Mouse (Mus musculus): ENCODE results near the gene Pard3. TPM values are rescaled to one million over a fixed set of nuclear protein-coding genes. Genes with fewer than 3 reads are reported as not detected.

Gene Pard3
- total RNA-seq (2021): 10 to 100 TPM; 26.1 to 28.1 TPM
- long read RNA-seq, experiment 1, full-length matches to known transcripts: 2 of 9 reads
- long read RNA-seq, experiment 1, partial matches to known transcripts: 2 of 9 reads
- long read RNA-seq, experiment 1, other reads (novel, unspliced or antisense): 5 of 9 reads
- long read RNA-seq, experiment 2, full-length matches to known transcripts: 2 of 14 reads
- long read RNA-seq, experiment 2, partial matches to known transcripts: 1 of 14 reads
- long read RNA-seq, experiment 2, other reads (novel, unspliced or antisense): 11 of 14 reads

DNA sequence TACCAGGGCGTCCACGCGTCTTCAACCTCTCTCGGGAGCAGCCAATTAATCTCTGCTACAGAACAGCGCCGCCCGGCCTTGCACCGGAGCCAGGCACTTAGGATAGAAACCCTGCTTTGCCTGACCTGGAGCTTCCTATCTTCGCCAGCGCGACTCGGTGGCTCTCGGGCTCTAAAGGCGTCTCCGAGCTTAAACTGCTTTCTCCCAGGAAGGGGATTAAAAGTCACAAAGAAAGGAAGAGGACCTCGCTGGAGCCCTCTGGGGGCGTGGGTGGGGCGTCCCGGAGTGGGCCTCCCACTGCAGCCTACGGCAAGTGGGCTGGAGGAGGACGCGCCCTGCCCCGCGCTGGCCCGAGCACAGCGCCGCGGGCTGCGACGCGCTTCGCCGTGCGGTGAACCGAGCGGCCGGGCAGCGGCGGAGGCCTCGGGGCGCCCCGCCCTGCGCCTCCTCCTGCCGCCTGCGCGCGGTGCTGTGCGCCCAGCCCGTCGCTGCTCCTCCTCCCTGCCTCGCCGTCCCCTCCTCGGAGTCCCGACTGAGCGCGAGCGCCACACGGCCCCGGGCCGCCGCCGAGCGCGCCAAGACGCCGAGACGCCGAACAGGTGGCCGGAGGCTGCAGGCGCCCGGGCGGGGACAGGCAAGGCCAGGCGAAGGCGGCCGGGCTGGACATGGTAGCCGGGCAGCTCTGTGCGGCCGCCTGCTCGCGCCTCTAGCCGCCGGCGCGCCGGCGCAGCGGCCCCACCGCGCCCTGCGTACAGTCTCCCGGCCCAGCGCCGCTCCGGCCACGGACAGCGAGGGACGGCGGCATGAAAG lies at the start of gene Pard3:
Gene Pard3 (plus strand): TSS at position 343 of the 810 bp plus-strand sequence.
- peak within 1 kb of the TSS; percentile 92 for H3K27ac ChIP-seq
- DNase-seq (ENCODE audit: low spot score in 2 of 2): peak; percentile 56 to 57

DNA sequence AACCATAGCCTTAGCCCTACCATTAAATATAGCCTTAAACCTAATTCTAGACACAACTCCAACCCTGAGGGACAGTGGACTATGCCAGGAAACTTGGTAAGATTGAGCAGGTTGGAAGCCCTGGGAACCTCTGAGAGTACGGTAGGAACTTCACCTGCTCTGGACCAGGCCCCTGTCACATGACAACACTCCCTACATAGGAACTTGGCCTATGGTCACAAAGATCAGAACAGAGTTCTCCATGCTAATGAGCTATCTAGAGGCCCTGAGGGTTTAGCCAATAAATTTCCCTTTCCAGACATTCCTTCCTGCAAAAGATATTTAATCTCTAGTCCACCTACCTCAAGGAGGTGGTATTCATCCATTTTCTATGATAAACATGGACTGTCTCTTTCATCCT lies 41.9 kb upstream of the Pard3 start:
- Histone ChIP-seq H3K4me3 (no peak overlapping the region), H3K27ac (no peak overlapping the region)
- DNase-seq (ENCODE audit: low spot score in 2 of 2): no peak
- no peak for TF ChIP-seq CTCF (conservative IDR thresholded peaks at IDR 0.05)

More for the DNA sequence above, at the start of gene Pard3:
- H3K4me3 ChIP-seq: peak within 1 kb of the TSS; percentile 76
- peak; percentile 52 for TF ChIP-seq CTCF (conservative IDR thresholded peaks at IDR 0.05)

DNA sequence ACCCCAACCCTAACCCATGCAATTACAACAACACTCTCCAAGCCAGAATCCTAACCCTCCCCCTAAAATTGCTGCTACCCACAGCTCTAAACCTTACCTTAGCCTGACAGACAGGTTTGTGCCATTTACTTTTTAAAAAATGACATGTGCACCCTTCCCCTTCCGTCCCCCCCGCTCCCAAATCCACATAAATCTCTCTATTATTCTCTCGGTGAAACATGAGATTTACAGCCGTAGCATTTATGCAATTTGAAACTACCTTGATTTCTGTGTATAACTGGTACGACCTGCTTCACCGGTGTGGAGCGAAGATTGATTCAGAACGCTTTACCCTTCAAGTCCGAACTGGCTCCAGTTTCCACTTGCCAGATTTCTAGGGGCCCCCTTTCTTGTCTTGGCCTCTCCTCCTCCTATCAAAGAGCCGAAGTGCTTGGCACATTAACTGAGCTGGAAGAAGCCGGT lies 38.4 kb upstream of the Pard3 start:
- no peak for TF ChIP-seq CTCF (conservative IDR thresholded peaks at IDR 0.05)
- DNase-seq (ENCODE audit: low spot score in 2 of 2): no peak
- Histone ChIP-seq H3K27ac (no peak overlapping the region), H3K4me3 (no peak overlapping the region)

DNA sequence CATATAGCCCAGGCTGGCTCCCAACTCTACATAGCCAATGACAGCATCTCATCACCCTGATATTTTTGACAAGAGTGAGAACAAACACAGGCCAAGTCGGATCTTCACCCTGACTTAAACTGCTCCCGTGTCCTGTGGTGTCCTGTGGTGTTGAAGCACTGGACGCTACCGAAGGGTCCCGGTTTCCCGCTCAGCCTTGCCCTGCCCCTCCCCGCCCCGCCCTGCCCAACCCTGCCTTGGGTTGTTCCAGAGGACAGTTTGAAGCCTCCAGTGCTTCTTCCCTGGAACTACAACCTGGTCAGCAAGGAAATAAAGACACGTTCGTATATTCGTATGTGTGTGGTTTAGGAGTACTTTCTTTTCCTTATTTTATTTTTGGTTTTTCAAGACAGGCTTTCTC lies 37.9 kb upstream of the Pard3 start:
- DNase-seq (ENCODE audit: low spot score in 2 of 2): no peak
- no peak for TF ChIP-seq CTCF (conservative IDR thresholded peaks at IDR 0.05)
- Histone ChIP-seq H3K4me3 (no peak overlapping the region), H3K27ac (no peak overlapping the region)

DNA sequence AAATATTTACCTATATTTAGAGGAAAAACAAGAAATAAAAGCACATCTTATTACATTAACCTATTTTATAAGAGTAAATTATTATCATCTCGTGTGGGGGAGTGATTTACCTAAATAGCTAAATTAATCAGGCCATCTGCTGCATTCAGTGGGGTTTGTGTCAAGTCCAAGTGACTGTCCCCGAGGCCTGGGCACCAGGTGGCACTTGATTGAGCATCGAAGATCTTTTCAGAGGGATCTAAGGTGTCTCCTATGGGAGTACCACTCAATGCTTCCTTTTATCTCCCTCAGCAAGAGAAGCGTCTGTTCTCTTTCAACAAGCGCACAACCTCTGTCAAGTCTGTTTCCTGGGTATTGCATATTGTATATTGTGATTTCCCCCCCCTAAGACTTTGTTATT lies 32.2 kb upstream of the Pard3 start:
- H3K27ac ChIP-seq: no peak overlapping the region
- DNase-seq (ENCODE audit: low spot score in 2 of 2): no peak
- H3K4me3 ChIP-seq: no peak overlapping the region
- TF ChIP-seq CTCF (conservative IDR thresholded peaks at IDR 0.05): no peak

DNA sequence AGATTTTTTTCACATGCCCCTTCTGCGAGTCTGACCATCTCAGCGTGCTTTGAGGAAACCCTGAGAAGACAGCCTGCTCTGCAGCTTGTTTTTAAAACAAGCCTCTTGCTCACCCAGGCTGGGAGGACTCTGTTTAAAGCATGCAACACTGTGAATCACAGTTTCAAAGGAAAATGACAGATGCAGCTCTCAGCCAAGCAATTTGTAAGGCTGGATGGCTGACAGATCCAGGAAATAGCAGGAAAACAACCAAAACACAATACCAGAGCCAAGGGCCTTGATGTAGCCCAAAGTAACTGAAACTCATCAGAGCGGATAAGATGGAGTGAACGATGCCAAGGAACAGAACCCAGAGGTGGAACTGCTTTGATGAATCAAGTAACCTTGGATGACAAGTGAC lies 24.8 kb upstream of the Pard3 start:
- H3K4me3 ChIP-seq: no peak overlapping the region; the same call in 1 of the 2 replicates
- peak; percentile 47 to 72 for DNase-seq (ENCODE audit: low spot score in 2 of 2)
- peak overlapping the region; percentile 70 for H3K27ac ChIP-seq
- no peak; the same call in 1 of the 2 replicates for TF ChIP-seq CTCF (conservative IDR thresholded peaks at IDR 0.05)

DNA sequence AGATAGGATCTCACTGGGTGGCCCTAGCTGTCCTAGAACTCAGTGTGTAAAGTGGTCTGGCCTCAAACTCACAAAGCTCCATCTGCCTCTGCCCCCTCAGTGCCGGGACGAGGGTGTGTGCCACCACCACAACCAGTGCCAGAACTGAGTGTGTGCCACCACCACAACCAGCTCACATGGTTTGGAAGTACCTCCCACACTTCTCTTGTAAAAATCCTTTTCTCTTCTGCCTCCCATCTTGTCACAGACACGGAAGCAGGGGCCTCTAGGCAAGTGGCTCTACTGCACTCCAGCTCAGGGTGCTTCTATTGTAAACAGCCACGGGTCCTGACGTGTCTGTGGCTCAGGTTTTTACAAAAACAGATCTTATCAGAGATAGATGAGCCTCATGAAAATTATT lies 13.7 kb upstream of the Pard3 start:
- Histone ChIP-seq H3K4me3 (no peak overlapping the region), H3K27ac (no peak overlapping the region)
- no peak for TF ChIP-seq CTCF (conservative IDR thresholded peaks at IDR 0.05)
- DNase-seq (ENCODE audit: low spot score in 2 of 2): no peak

DNA sequence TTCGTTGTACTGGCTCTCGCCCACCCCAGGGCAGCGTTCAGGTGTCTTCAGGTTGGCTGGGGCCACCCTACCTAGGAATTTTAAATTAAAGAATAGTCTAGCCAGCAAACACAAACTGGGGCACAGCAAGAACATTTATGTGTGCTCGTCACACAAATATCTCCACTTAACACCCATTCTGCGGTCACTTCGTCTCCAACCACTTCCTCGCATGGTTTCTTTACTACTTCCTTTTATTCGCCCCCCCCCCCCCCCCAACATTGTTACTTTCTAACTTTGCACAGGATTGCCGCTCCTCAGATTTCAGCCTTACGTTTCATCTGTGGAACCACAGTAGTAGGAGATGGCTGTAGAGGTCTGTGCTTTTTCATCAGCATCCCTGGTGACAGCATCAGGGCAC lies 11.6 kb upstream of the Pard3 start:
- no peak for TF ChIP-seq CTCF (conservative IDR thresholded peaks at IDR 0.05)
- no peak overlapping the region for H3K4me3 ChIP-seq
- no peak for DNase-seq (ENCODE audit: low spot score in 2 of 2)
- H3K27ac ChIP-seq: no peak overlapping the region

DNA sequence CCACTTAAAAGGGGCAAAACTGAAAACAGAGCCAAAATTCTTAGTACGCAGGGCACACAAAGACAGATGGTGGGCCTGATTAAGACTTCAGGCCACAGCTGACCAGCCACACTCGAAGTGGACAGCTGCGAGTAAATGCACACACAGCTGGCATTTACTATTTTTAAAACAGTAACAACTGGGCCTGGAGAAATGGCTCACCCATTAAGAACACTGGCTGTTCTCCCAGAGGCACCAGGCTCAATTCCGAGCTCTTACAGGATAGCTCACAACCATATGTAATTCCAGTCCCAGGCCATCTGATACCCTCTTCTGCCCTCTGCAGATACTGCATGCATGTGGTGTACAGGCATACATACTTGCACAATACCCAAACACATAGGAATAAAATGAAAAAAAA lies 8.6 kb upstream of the Pard3 start:
- H3K27ac ChIP-seq: no peak overlapping the region
- no peak overlapping the region for H3K4me3 ChIP-seq
- no peak for TF ChIP-seq CTCF (conservative IDR thresholded peaks at IDR 0.05)
- no peak for DNase-seq (ENCODE audit: low spot score in 2 of 2)

DNA sequence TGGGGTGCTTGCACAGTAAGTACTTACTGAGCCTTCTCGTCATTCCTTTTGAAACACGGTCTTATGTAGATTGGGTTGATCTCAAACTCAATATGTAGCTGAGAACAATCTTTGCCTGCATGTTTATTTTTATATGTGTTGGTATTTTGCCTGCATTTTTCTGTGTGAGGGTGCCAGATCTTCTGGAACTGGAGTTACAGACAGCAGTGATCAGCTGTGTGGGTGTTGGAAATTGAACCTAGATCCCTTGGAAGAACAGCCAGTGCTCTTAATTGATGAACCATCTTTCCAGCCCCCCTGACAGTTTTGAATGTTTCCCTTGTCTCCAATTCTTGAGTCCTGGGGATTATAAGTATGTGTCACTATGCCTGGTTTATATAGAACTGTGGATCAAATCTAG lies 4.9 kb upstream of the Pard3 start:
- Histone ChIP-seq H3K4me3 (no peak overlapping the region), H3K27ac (no peak overlapping the region)
- no peak for DNase-seq (ENCODE audit: low spot score in 2 of 2)
- TF ChIP-seq CTCF (conservative IDR thresholded peaks at IDR 0.05): no peak

DNA sequence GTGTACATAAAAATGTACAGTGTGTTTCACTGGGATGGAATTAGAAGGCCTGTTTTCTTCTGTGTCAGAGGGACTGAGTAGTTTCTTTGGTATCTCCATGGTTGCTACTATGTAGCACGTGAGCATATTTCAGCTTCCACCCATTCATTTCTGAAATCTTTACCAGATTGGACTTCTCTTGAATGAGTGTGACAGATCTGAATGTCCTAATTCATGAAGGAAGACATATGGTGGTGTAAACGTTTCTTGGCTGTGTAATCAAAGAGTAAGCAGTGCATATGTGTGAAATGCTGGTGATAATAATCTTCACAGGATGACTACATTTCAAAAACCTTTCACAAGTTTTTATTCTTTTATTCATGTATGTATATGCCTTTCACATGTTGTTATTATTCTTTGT lies 3.9 kb upstream of the Pard3 start:
- Histone ChIP-seq H3K4me3 (no peak overlapping the region), H3K27ac (no peak overlapping the region)
- no peak for TF ChIP-seq CTCF (conservative IDR thresholded peaks at IDR 0.05)
- DNase-seq (ENCODE audit: low spot score in 2 of 2): no peak

DNA sequence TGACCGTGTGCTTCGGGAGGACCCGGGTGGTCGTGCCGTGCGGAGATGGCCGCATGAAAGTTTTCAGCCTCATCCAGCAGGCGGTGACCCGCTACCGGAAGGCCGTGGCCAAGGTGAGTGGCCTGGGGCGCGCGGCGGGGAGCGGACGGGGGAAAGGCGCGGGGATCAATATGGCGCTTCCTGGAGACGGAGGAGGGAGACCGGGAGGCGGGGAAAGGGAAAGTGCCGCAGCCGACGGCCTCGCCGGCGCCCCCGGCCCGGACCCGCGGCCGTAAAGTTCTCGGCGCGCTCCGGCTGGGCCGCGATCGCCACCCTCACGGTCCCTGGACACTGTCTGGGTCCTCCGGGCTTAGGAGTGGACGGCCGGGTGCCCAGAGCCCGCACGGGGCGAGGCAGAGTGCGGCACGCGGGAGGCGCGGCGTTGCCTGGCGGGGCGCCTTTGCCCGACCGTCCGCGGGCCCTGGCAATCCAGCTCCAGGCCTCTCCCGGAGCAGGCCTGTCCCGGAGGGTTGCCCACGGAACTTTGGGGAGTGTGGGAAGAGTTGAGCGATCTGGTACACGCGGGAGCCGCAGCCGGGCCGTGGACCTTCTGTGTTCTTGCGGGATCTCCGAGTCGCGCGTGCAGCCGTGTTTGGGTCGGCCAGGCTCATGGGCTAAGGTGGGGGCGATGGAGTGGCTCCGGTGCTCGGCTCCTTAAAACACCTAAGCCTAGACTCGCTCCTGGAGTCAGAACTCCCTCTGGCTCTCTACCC lies 844 bp downstream of the Pard3 start:
- peak overlapping the region; percentile 92 for H3K27ac ChIP-seq
- H3K4me3 ChIP-seq: peak overlapping the region; percentile 76
- TF ChIP-seq CTCF (conservative IDR thresholded peaks at IDR 0.05): no peak
- DNase-seq (ENCODE audit: low spot score in 2 of 2): no peak

DNA sequence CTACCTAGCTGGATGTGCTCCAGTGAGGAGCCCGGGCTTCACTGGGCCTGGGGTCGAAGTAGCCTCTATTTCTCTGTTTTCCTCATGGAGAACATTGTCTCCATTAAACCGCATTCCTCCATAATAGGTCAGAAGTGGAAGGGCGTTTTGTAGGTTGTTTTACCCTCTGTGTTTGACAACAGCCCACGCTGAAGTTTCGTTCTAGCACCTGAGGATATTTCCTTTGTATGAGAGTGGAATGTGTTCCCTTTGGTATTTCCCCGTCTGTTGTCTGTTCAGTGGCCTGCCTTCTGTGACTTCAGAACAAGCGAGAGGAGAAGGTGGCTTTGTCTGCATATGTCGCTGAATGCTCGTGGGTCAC lies 1.4 kb downstream of the Pard3 start:
- no peak for DNase-seq (ENCODE audit: low spot score in 2 of 2)
- Histone ChIP-seq H3K4me3 (peak overlapping the region; percentile 76), H3K27ac (peak overlapping the region; percentile 92)
- no peak for TF ChIP-seq CTCF (conservative IDR thresholded peaks at IDR 0.05)
